Mouse (Mus musculus): Measurements from ENCODE around the gene Slc5a5.
A peak's percentile ranks its signal among the peaks of the same experiment; 100 is the strongest.

Gene Slc5a5

GRCm38 (mm10) chr8:70856541-70857197 is 35.9 kb downstream of the Slc5a5 start:
- peak in 1 of 2 experiments; percentile 73 for DNase-seq (ENCODE audit: low spot score in 2 of 2)

GRCm38 (mm10) chr8:70856028-70856427 is 36.5 kb downstream of the Slc5a5 start:
- no peak for DNase-seq (ENCODE audit: low spot score in 2 of 2)

- no peak for DNase-seq (ENCODE audit: low spot score in 2 of 2)
Observed at GRCm38 (mm10) chr8:70853863-70854262, 38.7 kb downstream of the Slc5a5 start.

- DNase-seq (ENCODE audit: low spot score in 2 of 2), result no peak
Observed at GRCm38 (mm10) chr8:70852595-70853231, 39.8 kb downstream of the Slc5a5 start.

- no peak for DNase-seq (ENCODE audit: low spot score in 2 of 2)
Observed at GRCm38 (mm10) chr8:70851837-70852236, 40.7 kb downstream of the Slc5a5 start.

- no peak for DNase-seq (ENCODE audit: low spot score in 2 of 2)
Observed at GRCm38 (mm10) chr8:70850947-70851346, 41.6 kb downstream of the Slc5a5 start.

- no peak for DNase-seq (ENCODE audit: low spot score in 2 of 2)
Observed at GRCm38 (mm10) chr8:70850132-70850845, 42.3 kb downstream of the Slc5a5 start.

GRCm38 (mm10) chr8:70849333-70849990 is 43.1 kb downstream of the Slc5a5 start:
- DNase-seq (ENCODE audit: low spot score in 2 of 2), result no peak

- DNase-seq (ENCODE audit: low spot score in 2 of 2), result no peak
Observed at GRCm38 (mm10) chr8:70846371-70847154, 46.0 kb downstream of the Slc5a5 start.

GRCm38 (mm10) chr8:70845108-70845507 is 47.4 kb downstream of the Slc5a5 start:
- DNase-seq (ENCODE audit: low spot score in 2 of 2), result no peak

GRCm38 (mm10) chr8:70844523-70844922 is 48.0 kb downstream of the Slc5a5 start:
- peak in 1 of 2 experiments; percentile 85 for DNase-seq (ENCODE audit: low spot score in 2 of 2)

GRCm38 (mm10) chr8:70843941-70844340 is 48.6 kb downstream of the Slc5a5 start:
- DNase-seq (ENCODE audit: low spot score in 2 of 2), result no peak

- no peak for DNase-seq (ENCODE audit: low spot score in 2 of 2)
Observed at GRCm38 (mm10) chr8:70843214-70843773, 49.3 kb downstream of the Slc5a5 start.

- DNase-seq (ENCODE audit: low spot score in 2 of 2), result no peak
Observed at GRCm38 (mm10) chr8:70842484-70842883, 50.1 kb downstream of the Slc5a5 start.

- peak; percentile 78 to 87 for DNase-seq (ENCODE audit: low spot score in 2 of 2)
Observed at GRCm38 (mm10) chr8:70841147-70842072, 51.1 kb downstream of the Slc5a5 start.

GRCm38 (mm10) chr8:70840590-70840989 is 52.0 kb downstream of the Slc5a5 start:
- no peak for DNase-seq (ENCODE audit: low spot score in 2 of 2)

GRCm38 (mm10) chr8:70839408-70840351 is 52.9 kb downstream of the Slc5a5 start, which contains the start of gene Arrdc2:
Arrdc2 (minus strand) TSS chr8:70839720.
- DNase-seq (ENCODE audit: low spot score in 2 of 2), result peak; percentile 99 to 100

- DNase-seq (ENCODE audit: low spot score in 2 of 2), result peak in 1 of 2 experiments; percentile 36
Observed at GRCm38 (mm10) chr8:70838654-70839407, 53.7 kb downstream of the Slc5a5 start.

All from frontal cortex, postnatal 10 days (tissue).